Mouse (Mus musculus): ENCODE results near the gene Dguok. TPM values are rescaled to one million over a fixed set of nuclear protein-coding genes. Genes with fewer than 3 reads are reported as not detected.
A peak's percentile ranks its signal among the peaks of the same experiment; 100 is the strongest.

The Dguok gene
- 10 to 100 TPM; 17.8 to 20.6 TPM for total RNA-seq (2021)
- long read RNA-seq, experiment 1, transcript Dguok-201 (7 exons, 1,107 nt), result major isoform, 31 of 35 reads
- long read RNA-seq, experiment 1, partial matches to known transcripts, result 2 of 35 reads
- long read RNA-seq, experiment 1, other reads (novel, unspliced or antisense), result 2 of 35 reads
- long read RNA-seq, experiment 2, transcript Dguok-201 (7 exons, 1,107 nt), result major isoform, 18 of 32 reads
- long read RNA-seq, experiment 2, partial matches to known transcripts, result 2 of 32 reads
- long read RNA-seq, experiment 2, other reads (novel, unspliced or antisense), result 12 of 32 reads

DNA sequence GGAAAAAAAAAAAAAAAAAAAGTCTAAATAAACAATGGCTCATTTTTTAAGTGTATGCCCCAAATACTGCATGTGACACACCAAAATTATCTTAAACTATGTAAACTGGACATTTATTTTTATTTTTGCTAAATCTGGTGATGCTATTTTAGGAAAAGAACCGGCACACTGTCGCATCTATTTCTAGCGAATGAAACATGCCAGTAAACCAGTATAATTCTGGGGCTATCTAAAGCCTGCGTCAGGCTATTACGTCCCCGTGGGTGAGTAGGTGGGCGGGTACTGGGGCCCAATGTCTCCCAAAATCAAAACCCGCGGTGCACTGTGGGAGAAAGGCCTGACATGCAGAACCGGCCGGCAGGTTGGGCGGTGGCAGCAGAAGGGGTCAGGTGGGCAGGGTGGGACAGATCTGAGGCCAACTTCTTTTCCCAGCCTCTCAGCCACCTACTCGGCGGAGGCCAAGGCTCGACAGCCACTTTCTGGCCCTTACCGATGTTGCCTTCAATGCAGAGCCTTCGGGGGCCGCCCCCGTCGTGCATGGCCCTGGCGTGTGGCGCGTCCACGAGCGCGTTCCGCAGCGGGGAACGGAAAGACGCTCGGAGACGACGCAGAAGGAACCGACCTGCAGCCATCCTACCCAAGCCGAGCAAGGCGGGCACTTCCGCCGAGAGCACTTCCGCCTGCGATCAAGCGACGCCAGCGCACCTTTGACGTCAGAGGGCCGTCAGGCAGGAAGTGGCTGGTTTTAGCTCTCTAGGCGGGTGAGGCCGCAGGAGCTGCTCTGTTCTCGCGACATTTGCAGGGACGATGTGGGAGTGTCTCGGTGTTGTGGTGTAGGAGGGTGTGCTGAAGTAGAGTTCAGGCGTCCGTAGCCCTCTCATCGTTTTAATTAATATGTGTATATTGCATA, at the start of gene Dguok:
Dguok (minus strand) TSS at position 712 of the 910 bp plus-strand sequence.
- TF ChIP-seq CTCF (IDR thresholded peaks at IDR 0.05), result no peak
- intact Hi-C loops (cut with DNase I), result loop anchor here (2.0 to 10.0 kb wide), 2 partner anchors 50 to 402 kb away; partner anchors contain the start of genes Ccdc142, Gm42688 and Mrpl53
- DNase-seq, result peak; percentile 98
- peak within 1 kb of the TSS; percentile 99 for H3K27ac ChIP-seq
- peak within 1 kb of the TSS; percentile 88 for H3K4me3 ChIP-seq

DNA sequence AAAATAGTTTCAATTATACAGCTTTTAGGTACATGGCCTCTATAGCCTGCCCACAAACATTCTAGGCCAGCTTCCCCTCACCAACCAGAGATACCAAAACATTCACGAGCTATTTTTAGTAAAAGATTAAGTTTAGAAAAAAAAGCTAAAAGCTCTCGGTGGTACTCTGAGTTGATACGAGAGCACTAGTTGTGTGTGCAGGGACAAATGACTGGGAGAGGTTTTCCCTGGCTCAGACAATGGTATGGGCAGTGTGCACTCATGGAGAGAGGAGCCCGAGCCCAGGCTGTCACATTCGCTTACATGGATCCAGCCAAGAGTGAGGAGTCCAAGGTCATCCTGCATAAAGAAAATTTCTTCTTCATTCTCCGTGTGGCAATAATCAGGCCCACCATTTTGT, 49.2 kb upstream of the Dguok start:
- intact Hi-C loops (cut with DNase I), result no loop called here
- H3K27ac ChIP-seq, result no peak overlapping the region
- no peak overlapping the region for H3K4me3 ChIP-seq
- TF ChIP-seq CTCF (IDR thresholded peaks at IDR 0.05), result no peak
- DNase-seq, result no peak

DNA sequence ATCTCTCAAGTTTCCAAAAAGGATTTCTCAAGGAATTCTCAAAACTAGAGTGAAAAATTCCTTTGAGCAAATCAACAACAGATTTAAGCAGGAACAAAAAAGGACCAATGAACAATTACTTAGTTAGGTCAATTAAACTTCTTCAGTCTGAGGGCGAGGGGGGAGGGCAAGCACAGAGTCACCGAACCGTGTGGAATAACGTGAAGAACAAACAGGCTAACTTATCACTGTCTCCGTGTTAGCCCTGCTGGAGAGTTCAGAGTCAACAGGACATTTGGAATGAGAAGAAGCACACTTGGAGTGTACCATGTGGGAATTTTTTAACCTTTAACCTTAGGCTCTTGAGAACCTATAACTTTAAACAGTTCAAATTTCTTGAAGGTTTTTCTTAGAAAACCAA, 41.6 kb upstream of the Dguok start:
- Histone ChIP-seq H3K4me3 (no peak overlapping the region), H3K27ac (no peak overlapping the region)
- no peak for TF ChIP-seq CTCF (IDR thresholded peaks at IDR 0.05)
- intact Hi-C loops (cut with DNase I), result no loop called here
- DNase-seq, result no peak

DNA sequence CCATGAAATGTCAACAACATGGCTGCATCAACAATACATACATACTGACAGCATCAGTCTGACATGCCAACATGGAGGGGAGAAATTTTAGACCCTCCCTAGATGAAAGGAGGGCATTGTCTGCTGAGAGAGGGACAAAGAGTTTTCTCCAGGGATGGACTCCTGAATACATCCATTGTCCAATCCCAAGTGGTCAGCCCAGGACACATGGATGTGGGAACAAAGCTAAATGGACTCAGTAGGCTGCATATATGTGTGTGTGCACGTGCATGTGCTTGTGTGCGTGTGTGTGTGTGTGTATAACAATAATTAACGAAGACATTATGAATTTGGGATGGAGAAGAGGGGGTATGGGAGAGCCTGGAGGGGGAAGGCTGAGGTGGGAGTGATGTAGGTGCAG, 39.0 kb upstream of the Dguok start:
- no peak for DNase-seq
- intact Hi-C loops (cut with DNase I), result no loop called here
- H3K4me3 ChIP-seq, result no peak overlapping the region
- no peak for TF ChIP-seq CTCF (IDR thresholded peaks at IDR 0.05)
- no peak overlapping the region for H3K27ac ChIP-seq

DNA sequence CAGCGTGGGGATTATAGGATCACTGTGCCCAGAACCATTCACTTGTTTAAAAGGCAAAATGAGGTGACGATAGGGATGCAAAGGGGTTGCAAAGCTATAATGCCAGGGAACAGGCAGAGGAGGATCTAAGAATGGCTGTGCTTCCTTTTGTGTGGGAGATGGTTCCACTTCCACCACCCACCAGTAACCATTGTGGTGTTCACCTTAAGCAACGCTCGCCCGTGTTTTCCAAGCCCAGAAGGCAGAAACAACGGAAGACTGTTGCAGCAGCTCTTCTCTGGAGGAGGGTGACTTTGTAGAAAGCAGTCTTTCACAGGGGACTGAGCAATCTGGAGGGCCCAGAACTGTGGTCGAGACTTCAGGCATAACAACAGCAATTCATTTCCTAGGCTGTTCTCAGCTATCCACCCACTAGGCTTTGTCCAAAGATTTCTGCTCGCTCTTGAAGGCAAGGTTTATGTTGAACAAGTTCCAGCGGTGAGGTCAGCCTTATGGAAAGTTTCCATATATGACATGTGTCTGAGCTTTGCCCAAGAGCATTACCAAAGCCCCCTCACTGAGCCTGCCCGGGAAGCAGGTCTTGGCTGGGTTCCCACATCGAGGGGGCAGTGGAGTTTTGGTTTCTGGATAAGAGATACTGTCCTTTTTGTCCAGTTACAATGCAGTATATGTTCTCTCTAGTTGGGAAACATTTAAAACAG, 35.1 kb upstream of the Dguok start:
- TF ChIP-seq CTCF (IDR thresholded peaks at IDR 0.05), result no peak
- Histone ChIP-seq H3K27ac (no peak overlapping the region), H3K4me3 (no peak overlapping the region)
- intact Hi-C loops (cut with DNase I), result no loop called here
- DNase-seq, result peak; percentile 24

DNA sequence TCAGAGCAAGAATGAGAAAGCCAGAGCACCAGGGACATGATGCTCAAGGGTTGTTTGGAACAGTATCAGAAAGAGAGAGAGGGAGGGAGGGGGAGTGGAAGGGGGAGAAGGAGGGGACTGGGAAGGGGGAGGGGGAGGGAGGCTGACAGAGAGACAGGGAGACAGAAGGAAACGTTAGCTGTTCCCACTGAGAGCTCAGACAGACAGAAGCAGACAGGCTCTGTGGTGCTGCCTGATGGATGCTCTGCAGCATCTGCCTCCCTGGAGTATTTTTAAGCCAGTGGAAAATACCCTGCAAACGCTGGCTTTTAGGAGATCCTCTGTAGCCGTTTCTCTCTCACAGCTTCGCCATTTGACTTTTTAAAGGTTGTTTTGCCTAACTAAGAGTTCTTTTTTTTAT, 33.2 kb upstream of the Dguok start:
- TF ChIP-seq CTCF (IDR thresholded peaks at IDR 0.05), result no peak
- intact Hi-C loops (cut with DNase I), result no loop called here

DNA sequence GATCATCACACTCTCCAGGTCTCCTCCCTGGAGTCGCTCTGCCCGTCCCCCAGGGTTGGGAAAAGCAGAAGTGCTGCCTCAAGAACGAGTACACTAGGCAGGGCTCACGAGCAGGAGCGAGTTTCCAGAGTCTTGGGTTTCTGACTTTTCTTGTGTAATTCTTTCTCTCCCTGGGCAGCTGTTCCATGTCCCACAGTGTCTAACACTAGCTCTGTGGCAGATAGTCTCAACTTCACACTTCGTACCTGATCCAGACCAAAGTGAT, 30.0 kb upstream of the Dguok start:
- no peak for DNase-seq
- Histone ChIP-seq H3K27ac (no peak overlapping the region; the same call in 1 of the 2 replicates), H3K4me3 (no peak overlapping the region)
- intact Hi-C loops (cut with DNase I), result no loop called here
- TF ChIP-seq CTCF (IDR thresholded peaks at IDR 0.05), result no peak

More for the DNA sequence above, 33.2 kb upstream of the Dguok start:
- H3K27ac ChIP-seq, result no peak overlapping the region
- DNase-seq, result no peak
- H3K4me3 ChIP-seq, result no peak overlapping the region

DNA sequence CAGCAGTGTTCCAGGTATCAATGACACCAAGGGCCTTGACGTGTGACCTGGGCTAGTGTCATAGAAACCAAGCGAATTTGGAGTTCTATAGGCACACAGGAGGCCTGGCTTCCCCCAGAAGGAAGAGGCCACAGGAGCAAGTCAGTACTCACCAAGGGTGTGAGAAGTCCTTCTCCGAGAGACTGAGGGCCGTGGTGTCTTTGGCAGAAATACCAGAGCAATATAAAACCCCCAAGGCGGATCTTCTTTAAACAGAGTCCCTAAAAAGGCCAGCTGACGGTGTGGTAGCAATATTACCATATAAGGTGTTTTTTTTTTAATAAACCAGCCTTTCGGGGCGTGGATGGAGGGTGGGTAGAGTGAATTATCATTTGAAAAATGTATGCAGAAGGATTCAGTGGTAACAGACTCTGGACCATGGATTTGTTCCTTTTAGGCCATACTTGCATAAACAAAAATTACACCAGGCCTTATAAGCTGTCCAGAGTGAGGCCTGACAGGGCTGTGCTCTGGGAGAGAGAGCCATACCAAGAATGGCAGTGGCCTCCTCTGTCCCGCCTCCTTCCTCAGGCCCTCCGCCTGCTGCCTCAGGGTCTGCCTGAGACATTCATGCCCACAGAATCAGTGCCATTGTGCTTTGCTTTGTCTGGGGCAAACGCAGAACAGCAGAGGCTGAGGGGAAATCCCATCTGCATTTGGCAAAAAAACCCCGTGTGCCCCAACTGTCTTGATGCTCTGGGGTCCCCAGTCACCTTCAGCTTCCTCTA, 29.4 kb upstream of the Dguok start, which contains the start of gene Actg2:
Actg2 (minus strand) TSS at position 238 of the 767 bp plus-strand sequence.
- peak within 1 kb of the TSS; percentile 8; the same call in 1 of the 2 replicates for H3K27ac ChIP-seq
- no peak for TF ChIP-seq CTCF (IDR thresholded peaks at IDR 0.05)
- no peak within 1 kb of the TSS for H3K4me3 ChIP-seq
- no peak for DNase-seq
- intact Hi-C loops (cut with DNase I), result no loop called here

DNA sequence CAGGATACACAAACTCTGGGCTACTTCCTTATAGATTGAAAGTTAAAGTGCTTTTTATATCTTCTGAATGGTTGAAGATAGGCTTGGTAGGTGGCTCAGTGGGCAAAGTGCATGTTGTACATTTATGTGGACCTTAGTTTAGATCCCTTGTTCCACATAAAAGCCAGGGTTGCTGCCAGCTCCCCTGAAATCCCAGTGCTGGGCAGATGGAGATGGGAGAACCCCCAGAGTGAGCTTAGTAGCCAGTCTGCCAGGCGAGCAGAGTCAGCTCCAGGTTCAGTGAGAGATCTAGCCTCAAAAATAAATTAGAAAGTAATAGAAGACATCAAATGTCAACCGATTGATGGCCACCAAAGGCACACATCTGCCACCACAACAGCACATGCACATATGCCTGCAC, 25.8 kb upstream of the Dguok start:
- no peak for TF ChIP-seq CTCF (IDR thresholded peaks at IDR 0.05)
- DNase-seq, result no peak
- Histone ChIP-seq H3K27ac (no peak overlapping the region), H3K4me3 (no peak overlapping the region)
- intact Hi-C loops (cut with DNase I), result no loop called here

DNA sequence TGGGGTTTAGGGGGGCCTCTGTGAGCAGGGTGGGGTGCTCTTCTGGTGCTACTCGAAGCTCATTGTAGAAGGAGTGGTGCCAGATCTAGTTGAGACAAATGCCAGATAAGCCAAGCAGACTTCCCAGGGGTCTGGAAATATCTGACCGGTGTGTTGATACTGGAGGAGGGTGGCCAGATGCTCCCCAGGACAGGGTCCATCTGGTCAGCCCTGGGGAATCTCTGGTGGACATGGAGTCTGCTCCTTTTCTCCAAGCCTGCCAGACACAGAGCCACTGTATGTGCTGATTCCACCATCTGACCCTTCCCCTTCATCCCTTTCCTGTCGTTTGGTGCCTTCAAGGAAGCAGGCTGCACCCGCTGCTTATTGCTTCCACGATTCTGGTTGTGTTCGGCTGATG, 16.4 kb upstream of the Dguok start:
- Histone ChIP-seq H3K27ac (no peak overlapping the region), H3K4me3 (no peak overlapping the region)
- DNase-seq, result no peak
- intact Hi-C loops (cut with DNase I), result no loop called here
- TF ChIP-seq CTCF (IDR thresholded peaks at IDR 0.05), result no peak

DNA sequence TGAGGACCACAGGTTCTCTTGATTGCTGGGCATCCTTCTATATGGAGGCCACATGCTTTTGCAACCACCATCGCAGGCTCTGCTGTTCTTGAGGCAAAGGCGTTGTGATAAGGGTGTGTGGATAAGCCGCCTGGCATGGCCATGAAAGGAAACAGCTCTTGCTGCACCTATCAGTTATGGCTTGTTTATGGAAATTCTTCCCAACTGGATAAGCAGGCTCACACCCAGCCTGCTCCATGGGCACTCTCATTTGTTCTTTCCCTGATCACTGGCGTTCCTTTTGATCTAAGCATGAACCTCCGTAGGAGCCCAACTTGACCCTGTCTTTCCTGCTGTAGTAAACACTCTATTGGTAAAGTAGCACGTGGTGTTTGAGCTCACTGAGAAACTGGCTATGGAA, 15.0 kb upstream of the Dguok start:
- no peak overlapping the region for H3K4me3 ChIP-seq
- intact Hi-C loops (cut with DNase I), result no loop called here

DNA sequence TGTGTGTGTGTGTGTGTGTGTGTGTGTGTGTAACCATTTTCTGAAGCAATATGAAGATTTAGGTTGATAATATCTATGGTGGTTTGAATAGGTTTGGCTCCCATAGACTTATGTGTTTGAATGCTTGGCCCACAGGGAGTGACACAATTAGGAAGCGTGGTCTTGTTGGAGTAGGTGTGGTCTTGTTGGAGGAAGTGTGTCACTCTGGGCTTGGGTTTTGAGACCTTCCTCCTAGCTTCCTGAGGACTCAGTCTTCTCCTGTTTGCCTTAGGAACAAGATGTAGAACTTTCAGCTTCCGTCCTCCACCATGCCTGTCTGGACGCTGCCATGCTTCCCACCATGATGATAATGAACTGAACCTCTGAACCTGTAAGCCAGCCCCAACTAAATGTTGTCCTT, 11.9 kb upstream of the Dguok start:
- Histone ChIP-seq H3K27ac (no peak overlapping the region), H3K4me3 (no peak overlapping the region)
- no peak for DNase-seq
- no peak for TF ChIP-seq CTCF (IDR thresholded peaks at IDR 0.05)
- intact Hi-C loops (cut with DNase I), result no loop called here

More for the DNA sequence above, 15.0 kb upstream of the Dguok start:
- H3K27ac ChIP-seq, result no peak overlapping the region
- no peak for TF ChIP-seq CTCF (IDR thresholded peaks at IDR 0.05)
- DNase-seq, result no peak

Measured in gastrocnemius, adult 2 months (tissue).